Mouse (Mus musculus) embryo, embryonic 10 days (tissue): ENCODE data around the gene Klk11.
A peak's percentile ranks its signal among the peaks of the same experiment; 100 is the strongest.

ENCODE experiments used
- DNase-seq: peaks from one replicate; pipeline ENCODE4 v3.0.0-alpha.2; 2015; ENCODE audit warnings: low spot score

Gene Klk11

DNA sequence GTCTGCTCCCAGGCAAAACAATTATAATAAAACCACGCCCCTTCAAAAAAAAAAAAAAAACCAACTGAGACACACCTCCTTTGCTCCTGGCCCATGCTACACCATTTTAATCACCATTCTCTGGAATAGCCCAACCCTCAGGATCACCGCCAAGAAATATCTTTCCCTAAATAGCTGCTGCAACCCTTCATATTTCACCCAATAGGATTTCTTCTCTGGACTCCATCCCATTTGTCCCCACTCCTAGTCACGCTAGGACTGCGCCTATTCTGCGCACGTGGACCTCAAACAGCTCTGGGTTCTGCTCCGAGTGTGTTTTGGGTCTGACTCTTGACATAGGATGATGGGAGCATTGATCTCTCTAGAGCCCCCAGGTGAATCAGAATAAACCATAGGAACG lies 22.0 kb downstream of the Klk11 start:
- DNase-seq, result no peak

DNA sequence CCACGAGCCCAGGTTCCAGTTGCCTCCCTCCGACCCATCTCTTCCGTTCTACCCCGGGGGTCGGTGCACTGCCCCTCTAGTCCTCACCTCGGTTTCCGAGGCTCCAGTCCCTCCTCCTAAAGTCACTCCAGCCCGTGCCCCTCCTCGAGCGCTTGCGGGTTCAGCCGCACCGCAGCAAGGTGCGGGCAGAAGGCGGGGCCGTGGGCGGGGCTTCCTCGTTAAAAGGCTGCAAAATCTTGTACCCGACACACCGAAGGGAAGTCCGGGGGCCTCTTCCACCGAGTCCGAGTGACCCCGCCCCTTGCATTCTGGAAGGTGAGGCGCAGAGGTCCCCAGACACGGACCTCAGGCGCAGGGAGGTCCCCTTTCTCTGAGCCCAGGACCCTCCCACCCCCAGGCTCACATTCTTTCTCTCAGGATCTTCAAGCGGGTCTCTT lies 22.9 kb downstream of the Klk11 start, which contains the start of gene Klk8:
Gene Klk8, plus strand, starts transcription at position 245 of the 437 bp plus-strand sequence.
- peak; percentile 12 for DNase-seq

DNA sequence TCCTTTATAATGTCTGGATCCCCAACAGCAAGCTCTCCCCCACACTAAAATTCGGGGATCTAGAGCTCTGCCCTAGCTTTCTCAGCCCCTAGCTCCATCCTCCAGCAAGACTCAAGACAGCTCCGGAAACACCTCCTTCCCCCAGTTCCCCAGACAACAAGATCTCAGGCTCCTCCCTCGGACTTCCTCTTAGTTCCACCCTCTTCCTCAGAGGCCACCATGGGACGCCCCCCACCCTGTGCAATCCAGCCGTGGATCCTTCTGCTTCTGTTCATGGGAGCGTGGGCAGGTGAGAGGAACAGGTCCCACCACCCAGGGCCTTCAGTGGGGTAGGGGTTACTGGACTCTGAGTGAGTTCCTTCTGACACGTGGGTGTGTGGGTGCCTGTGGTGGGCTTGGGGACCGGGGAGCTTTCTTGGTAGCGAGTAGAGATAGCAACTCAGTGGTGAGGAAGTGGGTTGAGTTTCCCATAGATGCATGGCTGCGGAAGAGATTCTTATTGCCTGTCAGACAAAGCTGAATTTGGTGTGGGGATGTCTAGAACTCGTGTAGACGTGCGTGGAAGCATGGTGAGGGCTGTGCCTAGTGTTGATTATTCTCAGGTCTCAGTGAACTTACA lies 23.5 kb downstream of the Klk11 start:
- DNase-seq, result no peak

DNA sequence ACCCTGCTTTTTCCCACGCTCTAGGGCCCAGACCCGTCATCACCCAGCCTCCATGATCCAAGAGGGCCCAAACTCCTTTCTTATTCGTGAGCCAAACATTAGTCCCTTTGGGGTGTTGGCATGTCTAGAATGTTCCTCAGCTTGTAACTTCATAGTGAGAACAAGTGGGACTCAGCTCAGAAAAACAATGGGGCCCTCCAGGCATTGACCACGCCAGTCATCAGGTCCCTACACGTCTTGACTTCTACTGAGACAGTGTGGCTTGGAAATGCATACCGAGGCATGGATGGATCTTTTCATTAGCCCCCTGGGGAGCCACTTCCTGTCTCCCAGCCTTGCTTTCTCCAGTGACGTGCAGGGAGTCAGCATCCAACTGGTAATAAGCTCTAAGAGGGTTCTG lies 25.5 kb downstream of the Klk11 start:
- no peak for DNase-seq

DNA sequence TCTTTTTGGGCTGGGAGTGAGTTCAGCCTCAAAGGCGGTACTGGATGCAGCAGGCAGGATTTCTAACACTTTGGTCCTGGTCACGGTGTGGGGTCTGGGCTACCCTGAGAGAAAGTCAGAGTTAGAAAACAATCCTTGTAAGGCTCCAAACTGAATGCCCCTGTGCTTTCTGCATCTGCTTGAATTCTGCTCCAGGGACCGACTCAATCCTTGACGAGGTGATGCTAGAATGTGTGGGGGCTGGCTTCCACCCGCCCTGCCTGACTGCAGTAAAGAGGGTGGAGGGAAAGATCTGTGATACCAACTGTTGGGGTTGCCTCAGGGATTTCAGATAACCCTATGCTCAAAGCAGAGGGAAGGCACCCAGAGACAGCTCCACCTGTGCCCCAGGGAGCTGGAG lies 36.6 kb downstream of the Klk11 start, which contains the start of gene Klk7:
Gene Klk7, plus strand, starts transcription at position 301 of the 400 bp plus-strand sequence.
- no peak for DNase-seq

DNA sequence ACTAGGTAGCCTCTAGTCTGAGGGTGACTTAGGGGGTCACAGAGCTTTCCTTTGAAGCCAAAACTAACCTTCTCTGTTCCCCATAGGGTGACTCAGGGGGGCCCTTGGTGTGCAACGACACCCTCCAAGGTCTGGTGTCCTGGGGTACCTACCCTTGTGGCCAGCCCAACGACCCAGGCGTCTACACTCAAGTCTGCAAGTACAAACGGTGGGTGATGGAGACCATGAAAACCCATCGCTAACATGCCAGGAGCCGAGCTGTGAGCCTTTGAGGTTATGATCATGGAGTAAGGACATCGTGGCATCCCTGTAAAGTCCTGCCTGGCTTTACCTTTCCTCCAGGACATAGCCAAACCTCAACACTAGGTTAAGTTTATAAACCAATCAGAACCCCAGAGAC lies 40.8 kb downstream of the Klk11 start:
- DNase-seq, result no peak

DNA sequence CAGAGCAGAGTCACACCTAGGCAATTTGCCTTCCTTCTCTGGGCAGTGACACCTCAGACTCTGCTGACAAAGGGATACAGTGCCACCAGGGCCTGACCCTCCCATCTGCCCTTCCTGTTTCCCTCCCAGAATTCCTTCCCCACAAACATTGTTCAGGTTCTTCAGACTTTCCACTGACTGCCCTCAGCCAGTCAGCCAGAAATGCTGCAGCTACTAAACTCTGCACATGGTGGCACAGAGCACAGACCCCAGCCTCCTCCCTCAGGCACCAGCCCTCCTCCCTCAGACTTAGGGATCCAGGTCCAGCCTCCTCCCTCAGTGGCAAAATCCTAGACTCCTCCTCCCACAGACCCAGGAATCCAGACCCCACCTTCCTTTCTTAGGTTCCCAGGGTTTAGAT lies 42.3 kb downstream of the Klk11 start:
- no peak for DNase-seq

DNA sequence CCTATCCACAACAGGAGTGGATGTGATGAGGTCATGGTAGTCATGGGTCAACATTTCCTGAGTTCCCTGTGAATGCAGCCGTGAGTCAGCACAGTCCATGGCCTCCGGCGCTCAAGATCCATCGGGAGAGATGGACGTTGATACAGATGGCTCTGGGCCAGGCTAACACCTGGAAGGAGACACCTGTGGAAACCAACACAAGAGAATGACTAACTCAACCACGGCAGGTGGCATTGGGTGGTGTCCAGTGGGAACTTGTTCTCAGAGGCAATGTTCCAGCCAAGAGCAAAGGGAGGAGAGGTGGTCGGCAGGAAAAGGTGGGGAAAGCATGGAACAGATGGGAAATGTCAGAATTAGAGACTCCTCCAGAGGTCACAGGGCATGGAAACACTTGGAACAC lies 47.2 kb downstream of the Klk11 start:
- DNase-seq, result no peak

DNA sequence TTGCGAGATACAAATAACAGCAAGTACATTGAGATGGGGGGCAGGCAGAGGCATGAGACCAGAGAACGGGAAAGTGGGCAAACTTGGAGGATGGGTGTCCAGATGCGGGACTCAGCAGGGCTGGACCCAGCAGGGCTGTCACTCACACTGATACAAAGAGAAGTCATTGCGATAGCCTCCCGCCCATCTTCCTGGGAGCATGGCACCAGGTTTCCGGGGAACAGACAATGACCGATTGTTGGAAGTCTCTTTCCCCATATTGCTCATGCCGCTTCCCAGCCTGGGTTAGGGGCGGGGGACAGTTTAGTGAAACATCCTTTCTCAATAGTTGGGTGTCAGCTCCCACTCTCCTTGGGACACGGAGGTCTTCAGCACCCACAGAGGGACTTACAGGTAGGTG lies 49.8 kb downstream of the Klk11 start, which contains the start of gene Klk6:
Gene Klk6, plus strand, starts transcription at position 301 of the 400 bp plus-strand sequence.
- DNase-seq, result no peak

DNA sequence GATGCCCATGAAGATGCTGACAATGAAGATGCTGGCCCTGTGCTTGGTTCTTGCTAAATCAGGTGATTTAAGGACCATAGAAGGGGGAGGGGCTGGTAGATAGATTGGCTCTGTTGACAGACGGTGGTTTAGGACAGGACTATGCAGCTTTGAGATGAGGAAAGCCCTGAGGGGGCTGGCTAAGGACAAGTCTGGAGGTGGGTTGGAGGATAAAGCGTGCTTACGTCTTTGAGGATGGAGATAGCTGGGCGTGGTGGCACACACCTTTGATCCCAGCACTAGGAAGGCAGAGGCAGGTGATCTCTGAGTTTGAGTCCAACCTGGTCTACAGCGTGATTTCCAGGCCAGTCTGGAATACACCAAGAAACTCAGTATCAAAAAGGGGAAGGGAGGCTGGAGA lies 51.7 kb downstream of the Klk11 start:
- no peak for DNase-seq

DNA sequence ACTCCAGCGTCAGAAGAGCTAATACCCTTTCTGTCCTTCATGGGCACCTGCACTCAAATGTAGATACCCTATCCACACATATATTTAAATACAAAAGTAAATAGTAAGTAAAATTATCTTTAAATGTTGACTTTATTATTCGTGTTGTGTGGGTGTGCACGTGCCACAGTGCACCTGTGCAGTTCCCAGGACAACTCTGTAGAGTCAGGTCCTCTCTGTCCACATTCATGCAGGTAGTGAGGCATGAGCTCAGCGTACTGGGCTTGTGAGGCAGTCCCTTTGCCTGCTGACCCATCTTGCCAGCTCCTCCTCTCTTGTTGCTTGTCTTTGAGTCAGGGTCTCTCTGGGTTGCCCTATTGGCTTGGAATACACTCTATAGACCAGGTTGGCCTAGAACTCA lies 53.3 kb downstream of the Klk11 start:
- no peak for DNase-seq
